ENCODE assay signal across 7 mouse cellular contexts in genomic region chr7:19006476-19006875, GRCm38 (mm10). TPM values are rescaled to one million over a fixed set of nuclear protein-coding genes. Genes with fewer than 3 reads are reported as not detected.
DNase-seq lines count a peak whose midpoint lies in the region; ATAC-seq and TF ChIP-seq lines count a peak whose summit lies in the region.

No protein-coding gene starts in this region.

- intact Hi-C loops in left cerebral cortex, postnatal 10 days (cut with DNase I), result loop anchor here (5.0 kb wide), 1 partner anchor 109 kb away; no protein-coding TSS in a partner anchor

- no peaks in the 10 kb centered on the region for H3K27me3 ChIP-seq in hindbrain, postnatal 0 days (ENCODE audit: insufficient read depth, low read length)

- H3K27ac ChIP-seq in hindbrain, postnatal 0 days, result no peak overlapping the region

- no peak for ATAC-seq in hindbrain, postnatal 0 days

- H3K4me3 ChIP-seq in hindbrain, postnatal 0 days (ENCODE audit: low read length), result no peak overlapping the region

- peak; percentile 99 for TF ChIP-seq CTCF in hindbrain, postnatal 0 days (IDR thresholded peaks at IDR 0.05; ENCODE audit: low read depth)

- 6% methylated on average over 12 of the region's 12 CpGs for WGBS in hindbrain, postnatal 0 days

- DNase-seq in WW6 (ENCODE audit: low read depth, low spot score), result peak; percentile 64
- peak; percentile 84 for DNase-seq in cerebellum, adult 9-11 months
- DNase-seq in frontal cortex, postnatal 36 days (ENCODE audit: low spot score in 2 of 2), result peak; percentile 79 to 92
- peak; percentile 95 for DNase-seq in hindbrain, postnatal 0 days (ENCODE audit: low spot score)
- peak; percentile 77 to 87 for DNase-seq in left cerebral cortex, postnatal 10 days (ENCODE audit: extremely low spot score in 1 of 2, low spot score in 2 of 2)
- DNase-seq in mesoderm, embryonic 11.5 days (ENCODE audit: low read depth, low spot score), result peak; percentile 91
- DNase-seq in skeletal muscle tissue, adult 2 months (ENCODE audit: low read depth, low spot score), result peak; percentile 76

- H3K4me2 ChIP-seq in hindbrain, postnatal 0 days (ENCODE audit: low read depth, low read length), result peak overlapping the region; percentile 91

- no peaks in the 10 kb centered on the region for H3K36me3 ChIP-seq in hindbrain, postnatal 0 days (ENCODE audit: insufficient read depth, low read length)

- peaks cover 19% of the 10 kb centered on the region for H3K4me1 ChIP-seq in hindbrain, postnatal 0 days (ENCODE audit: insufficient read depth, low read length)

- no peak overlapping the region for H3K9ac ChIP-seq in hindbrain, postnatal 0 days (replicated peaks; ENCODE audit: low read length)

- H3K9me3 ChIP-seq in hindbrain, postnatal 0 days (ENCODE audit: low read length), result no peaks in the 10 kb centered on the region

RNA-seq across cellular contexts. Expression of gene Irf2bp1, which starts 2.6 kb away (rescaled TPM):
- 128 and 140 TPM in 2 replicates for total RNA-seq in hindbrain, postnatal 0 days (2014; rRNA removed)
- 20.0 and 22.4 TPM in 2 replicates for polyA plus RNA-seq in hindbrain, postnatal 0 days (2015; fragmentation: Nextera tagmentation; extraction: Ambion mirVana)
- total RNA-seq in left cerebral cortex, postnatal 10 days (2021), result 10 to 100 TPM; 44.8 to 46.1 TPM

RNA-seq across cellular contexts. Expression of gene Mypop, which starts 15.4 kb away (rescaled TPM):
- total RNA-seq in hindbrain, postnatal 0 days (2014; rRNA removed), result 22.5 and 26.1 TPM in 2 replicates
- polyA plus RNA-seq in hindbrain, postnatal 0 days (2015; fragmentation: Nextera tagmentation; extraction: Ambion mirVana), result 5.6 and 6.0 TPM in 2 replicates
- 10 to 100 TPM; 30.8 to 31.7 TPM for total RNA-seq in left cerebral cortex, postnatal 10 days (2021)

RNA-seq across cellular contexts. Expression of gene Foxa3, which starts 16.9 kb away (rescaled TPM):
- total RNA-seq in hindbrain, postnatal 0 days (2014; rRNA removed), result not detected in 2 replicates
- not detected in 2 replicates for polyA plus RNA-seq in hindbrain, postnatal 0 days (2015; fragmentation: Nextera tagmentation; extraction: Ambion mirVana)
- total RNA-seq in left cerebral cortex, postnatal 10 days (2021), result not detected

RNA-seq across cellular contexts. Expression of gene Sympk, which starts 17.7 kb away (rescaled TPM):
- 85.4 and 88.0 TPM in 2 replicates for total RNA-seq in hindbrain, postnatal 0 days (2014; rRNA removed)
- polyA plus RNA-seq in hindbrain, postnatal 0 days (2015; fragmentation: Nextera tagmentation; extraction: Ambion mirVana), result 19.2 TPM in 2 replicates
- total RNA-seq in left cerebral cortex, postnatal 10 days (2021), result 10 to 100 TPM; 85.6 to 87.6 TPM

RNA-seq across cellular contexts. Expression of gene Nanos2, which starts 19.3 kb away (rescaled TPM):
- 1.3 and 2.6 TPM in 2 replicates for total RNA-seq in hindbrain, postnatal 0 days (2014; rRNA removed)
- polyA plus RNA-seq in hindbrain, postnatal 0 days (2015; fragmentation: Nextera tagmentation; extraction: Ambion mirVana), result 1.6 TPM in 2 replicates
- under 1 TPM; 0.71 to 0.95 TPM for total RNA-seq in left cerebral cortex, postnatal 10 days (2021)
